Mouse (Mus musculus) erythroblast, embryonic 14.5 days (primary cell): ENCODE results near the gene Cog3.

Experiments used
- GATA1 ChIP-seq: IDR thresholded peaks from 2 replicates; pipeline ENCODE4 v1.6.1; 2012; ENCODE audit warnings: low read length, inconsistent platforms, mixed read lengths
- TAL1 ChIP-seq: IDR thresholded peaks from 3 replicates; pipeline ENCODE4 v1.6.1; 2012; ENCODE audit warnings: low read length, inconsistent platforms, mixed read lengths

GRCm38 (mm10) chr14:75697928-75698327 lies 56.4 kb downstream of the Cog3 start:
- no peak for TF ChIP-seq GATA1
- TF ChIP-seq TAL1: no peak
